Mouse (Mus musculus) ES-Bruce4 (cell line): ENCODE data around the gene Rnd1.

Experiments
- CTCF ChIP-seq: IDR thresholded peaks from one replicate; pipeline ENCODE4 v1.8.1; 2011; ENCODE audit warnings: low read depth, low read length
- EP300 ChIP-seq: IDR thresholded peaks from 2 replicates; pipeline ENCODE4 v1.6.1; 2011; ENCODE audit warnings: low read depth, low read length; ENCODE audit not compliant: insufficient read depth
- POLR2A ChIP-seq: IDR thresholded peaks from one replicate; pipeline ENCODE4 v1.8.1; 2011; ENCODE audit warnings: low read length; ENCODE audit not compliant: insufficient read depth

DNA sequence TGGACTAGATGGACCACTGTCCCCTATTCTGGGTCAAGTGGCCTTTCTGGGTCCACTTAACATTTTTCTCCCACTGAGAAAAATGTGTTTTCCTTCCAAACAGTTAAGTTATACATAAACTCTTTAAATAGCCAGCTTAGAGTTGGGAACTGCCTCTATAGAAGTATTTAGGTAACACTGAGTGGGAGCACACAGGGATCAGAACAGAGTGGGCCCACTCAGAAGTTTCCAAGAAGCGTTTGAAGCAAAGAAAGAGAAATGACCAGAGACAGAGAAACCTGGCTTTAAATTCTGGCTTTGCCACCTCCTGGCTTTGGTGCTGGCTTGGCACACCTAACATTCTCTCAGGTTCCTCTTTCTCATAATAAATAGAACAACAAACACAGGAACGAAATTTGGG is 12.4 kb upstream of the Rnd1 start:
- TF ChIP-seq CTCF (no peak), POLR2A (no peak), EP300 (no peak)
